Mouse (Mus musculus) MEL (cell line): ENCODE data around the gene Kcnh1.

Source experiments
- CTCF ChIP-seq, 3 experiments: IDR thresholded peaks in 2 of 3; conservative IDR thresholded peaks in 1 of 3; 2 replicates each; pipeline ENCODE4 v1.5.1; 2011 to 2012; ENCODE audit warnings: low read length in 3 of 3, low read depth in 2 of 3, mild to moderate bottlenecking in 2 of 3, improper control_type of control experiment in 1 of 3, inconsistent platforms in 1 of 3, mixed read lengths in 1 of 3, moderate library complexity in 1 of 3; ENCODE audit not compliant: control insufficient read depth in 1 of 3, insufficient read depth in 1 of 3, poor library complexity in 1 of 3, severe bottlenecking in 1 of 3
- KAT2A ChIP-seq: conservative IDR thresholded peaks from 2 replicates; pipeline ENCODE4 v1.6.1; 2012; ENCODE audit warnings: low read depth, low read length, improper control_type of control experiment, inconsistent platforms
- MAFK ChIP-seq: IDR thresholded peaks from 2 replicates; pipeline ENCODE4 v1.6.1; 2011; ENCODE audit warnings: low read depth, mild to moderate bottlenecking, low read length, improper control_type of control experiment, borderline replicate concordance
- POLR2A ChIP-seq, 2 experiments: IDR thresholded peaks; 2 replicates each; pipeline ENCODE4 v1.6.1; 2011 to 2012; ENCODE audit warnings: low read length in 2 of 2, mild to moderate bottlenecking in 2 of 2, control low read depth in 1 of 2, improper control_type of control experiment in 1 of 2, low read depth in 1 of 2, moderate library complexity in 1 of 2; ENCODE audit not compliant: control insufficient read depth in 1 of 2, insufficient read depth in 1 of 2, poor library complexity in 1 of 2
- ZNF384 ChIP-seq: IDR thresholded peaks from 2 replicates; pipeline ENCODE4 v1.6.1; 2012; ENCODE audit warnings: low read depth, mild to moderate bottlenecking, inconsistent platforms, low read length, improper control_type of control experiment

DNA sequence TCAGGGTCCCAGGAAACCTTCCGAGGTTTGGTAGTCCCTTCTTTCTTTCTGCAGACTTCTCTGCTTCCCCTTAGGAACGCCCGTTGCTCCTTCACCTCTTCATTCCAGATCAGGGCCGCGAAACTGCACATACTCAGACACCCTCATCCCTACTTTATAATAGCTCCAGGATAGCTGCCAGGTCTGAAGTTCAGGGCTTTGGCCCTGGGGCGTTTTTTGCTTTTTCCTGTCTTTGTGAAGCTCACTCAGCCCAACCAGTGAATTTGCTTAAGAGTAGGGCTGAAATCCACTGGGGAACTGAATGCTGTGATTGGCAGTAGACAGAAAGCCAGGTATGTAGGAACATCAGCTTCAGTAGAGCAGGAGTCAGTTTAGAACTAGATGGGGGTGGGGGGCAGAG is 287.0 kb downstream of the Kcnh1 start:
- TF ChIP-seq MAFK = no peak
- no peak for TF ChIP-seq KAT2A
- TF ChIP-seq POLR2A (IDR thresholded peaks at IDR 0.05; ENCODE audit: control insufficient read depth in 1 of 2, insufficient read depth in 1 of 2, low read depth in 1 of 2, low read length in 2 of 2, poor library complexity in 1 of 2) = no peak
- no peak for TF ChIP-seq ZNF384
- TF ChIP-seq CTCF (IDR thresholded peaks at IDR 0.05 in 2 of 3, conservative IDR thresholded peaks at IDR 0.05 in 1 of 3; ENCODE audit: control insufficient read depth in 1 of 3, insufficient read depth in 1 of 3, low read depth in 2 of 3, low read length in 3 of 3, poor library complexity in 1 of 3, severe bottlenecking in 1 of 3) = no peak
